Mouse (Mus musculus): ENCODE results near the gene Ppard. TPM values are rescaled to one million over a fixed set of nuclear protein-coding genes. Genes with fewer than 3 reads are reported as not detected.

Ppard gene
- polyA plus RNA-seq, 1 experiment = 132 TPM

GRCm38 (mm10) chr17:28223561-28224391 lies 8.7 kb upstream of the Ppard start:
- TF ChIP-seq FLI1 (IDR thresholded peaks at IDR 0.05; ENCODE audit: low read length) = no peak
- TF ChIP-seq GATA1 (IDR thresholded peaks at IDR 0.05; ENCODE audit: borderline replicate concordance, low read length) = no peak
- Histone ChIP-seq H3K36me3 (replicated peaks; ENCODE audit: low read length) (peaks cover 89% of the 10 kb centered on the region), H3K4me3 (replicated peaks) (peak overlapping the region; percentile 91), H3K4me1 (peaks cover 69% of the 10 kb centered on the region), H3K27me3 (replicated peaks) (no peaks in the 10 kb centered on the region), H3K9me3 (no peaks in the 10 kb centered on the region)

GRCm38 (mm10) chr17:28224615-28225014 lies 7.9 kb upstream of the Ppard start:
- Histone ChIP-seq H3K4me1 (peaks cover 66% of the 10 kb centered on the region), H3K4me3 (replicated peaks) (no peak overlapping the region), H3K36me3 (replicated peaks; ENCODE audit: low read length) (peaks cover 91% of the 10 kb centered on the region), H3K27me3 (replicated peaks) (no peaks in the 10 kb centered on the region), H3K9me3 (no peaks in the 10 kb centered on the region)
- TF ChIP-seq FLI1 (IDR thresholded peaks at IDR 0.05; ENCODE audit: low read length) = no peak
- no peak for TF ChIP-seq GATA1 (IDR thresholded peaks at IDR 0.05; ENCODE audit: borderline replicate concordance, low read length)

GRCm38 (mm10) chr17:28226014-28226413 lies 6.5 kb upstream of the Ppard start:
- no peaks in the 10 kb centered on the region for H3K27me3 ChIP-seq (replicated peaks)
- H3K9me3 ChIP-seq = no peaks in the 10 kb centered on the region
- H3K4me3 ChIP-seq (replicated peaks) = no peak overlapping the region
- TF ChIP-seq FLI1 (IDR thresholded peaks at IDR 0.05; ENCODE audit: low read length) (no peak), GATA1 (IDR thresholded peaks at IDR 0.05; ENCODE audit: borderline replicate concordance, low read length) (no peak)
- peaks cover 88% of the 10 kb centered on the region for H3K36me3 ChIP-seq (replicated peaks; ENCODE audit: low read length)
- peaks cover 67% of the 10 kb centered on the region for H3K4me1 ChIP-seq

- Histone ChIP-seq H3K4me1 (peaks cover 64% of the 10 kb centered on the region), H3K27me3 (replicated peaks) (no peaks in the 10 kb centered on the region), H3K36me3 (replicated peaks; ENCODE audit: low read length) (peaks cover 63% of the 10 kb centered on the region), H3K4me3 (replicated peaks) (no peak overlapping the region), H3K9me3 (no peaks in the 10 kb centered on the region)
- TF ChIP-seq FLI1 (IDR thresholded peaks at IDR 0.05; ENCODE audit: low read length) = no peak
- TF ChIP-seq GATA1 (IDR thresholded peaks at IDR 0.05; ENCODE audit: borderline replicate concordance, low read length) = no peak
These were observed 2.0 kb upstream of the Ppard start for GRCm38 (mm10) chr17:28230486-28230885.

- Histone ChIP-seq H3K4me1 (peaks cover 64% of the 10 kb centered on the region), H3K27me3 (replicated peaks) (no peaks in the 10 kb centered on the region), H3K36me3 (replicated peaks; ENCODE audit: low read length) (peaks cover 63% of the 10 kb centered on the region), H3K4me3 (replicated peaks) (no peak overlapping the region), H3K9me3 (no peaks in the 10 kb centered on the region)
- TF ChIP-seq GATA1 (IDR thresholded peaks at IDR 0.05; ENCODE audit: borderline replicate concordance, low read length) (no peak), FLI1 (IDR thresholded peaks at IDR 0.05; ENCODE audit: low read length) (no peak)
These were observed 1.3 kb upstream of the Ppard start for GRCm38 (mm10) chr17:28231026-28231736.

GRCm38 (mm10) chr17:28233091-28233731 lies 711 bp downstream of the Ppard start:
- H3K36me3 ChIP-seq (replicated peaks; ENCODE audit: low read length) = peaks cover 66% of the 10 kb centered on the region
- H3K9me3 ChIP-seq = no peaks in the 10 kb centered on the region
- peaks cover 76% of the 10 kb centered on the region for H3K4me1 ChIP-seq
- peak overlapping the region; percentile 98 for H3K4me3 ChIP-seq (replicated peaks)
- no peaks in the 10 kb centered on the region for H3K27me3 ChIP-seq (replicated peaks)
- TF ChIP-seq FLI1 (IDR thresholded peaks at IDR 0.05; ENCODE audit: low read length) = no peak
- TF ChIP-seq GATA1 (IDR thresholded peaks at IDR 0.05; ENCODE audit: borderline replicate concordance, low read length) = no peak

- Histone ChIP-seq H3K27me3 (replicated peaks) (no peaks in the 10 kb centered on the region), H3K4me3 (replicated peaks) (peak overlapping the region; percentile 87), H3K9me3 (no peaks in the 10 kb centered on the region), H3K36me3 (replicated peaks; ENCODE audit: low read length) (peaks cover 65% of the 10 kb centered on the region), H3K4me1 (peaks cover 85% of the 10 kb centered on the region)
- TF ChIP-seq FLI1 (IDR thresholded peaks at IDR 0.05; ENCODE audit: low read length) (no peak), GATA1 (IDR thresholded peaks at IDR 0.05; ENCODE audit: borderline replicate concordance, low read length) (no peak)
These were observed 2.1 kb downstream of the Ppard start for GRCm38 (mm10) chr17:28234641-28235040.

- Histone ChIP-seq H3K4me1 (peaks cover 85% of the 10 kb centered on the region), H3K4me3 (replicated peaks) (peak overlapping the region; percentile 80), H3K36me3 (replicated peaks; ENCODE audit: low read length) (peaks cover 71% of the 10 kb centered on the region)
These were observed 3.6 kb downstream of the Ppard start for GRCm38 (mm10) chr17:28235982-28236635.

GRCm38 (mm10) chr17:28236636-28237015 lies 4.1 kb downstream of the Ppard start:
- Histone ChIP-seq H3K9me3 (no peaks in the 10 kb centered on the region), H3K27me3 (replicated peaks) (no peaks in the 10 kb centered on the region), H3K4me1 (peaks cover 86% of the 10 kb centered on the region), H3K36me3 (replicated peaks; ENCODE audit: low read length) (peaks cover 76% of the 10 kb centered on the region), H3K4me3 (replicated peaks) (peak overlapping the region; percentile 80)
- TF ChIP-seq GATA1 (IDR thresholded peaks at IDR 0.05; ENCODE audit: borderline replicate concordance, low read length) = no peak
- no peak for TF ChIP-seq FLI1 (IDR thresholded peaks at IDR 0.05; ENCODE audit: low read length)

More at GRCm38 (mm10) chr17:28235982-28236635, 3.6 kb downstream of the Ppard start:
- Histone ChIP-seq H3K9me3 (no peaks in the 10 kb centered on the region), H3K27me3 (replicated peaks) (no peaks in the 10 kb centered on the region)
- TF ChIP-seq GATA1 (IDR thresholded peaks at IDR 0.05; ENCODE audit: borderline replicate concordance, low read length) (no peak), FLI1 (IDR thresholded peaks at IDR 0.05; ENCODE audit: low read length) (no peak)

Measured in megakaryocyte, embryonic 14.5 days (primary cell).